Mouse (Mus musculus): ENCODE measurements around the gene Zfp872. TPM values are rescaled to one million over a fixed set of nuclear protein-coding genes. Genes with fewer than 3 reads are reported as not detected.
A peak's percentile ranks its signal among the peaks of the same experiment; 100 is the strongest.
"Not testable (repeated sequence)": the region's sequence is repeated elsewhere in the genome, so short reads cannot be mapped to it uniquely, and the experiment has no call there.

Gene Zfp872
- total RNA-seq, 2 experiments from 2014 or later, result not detected

DNA sequence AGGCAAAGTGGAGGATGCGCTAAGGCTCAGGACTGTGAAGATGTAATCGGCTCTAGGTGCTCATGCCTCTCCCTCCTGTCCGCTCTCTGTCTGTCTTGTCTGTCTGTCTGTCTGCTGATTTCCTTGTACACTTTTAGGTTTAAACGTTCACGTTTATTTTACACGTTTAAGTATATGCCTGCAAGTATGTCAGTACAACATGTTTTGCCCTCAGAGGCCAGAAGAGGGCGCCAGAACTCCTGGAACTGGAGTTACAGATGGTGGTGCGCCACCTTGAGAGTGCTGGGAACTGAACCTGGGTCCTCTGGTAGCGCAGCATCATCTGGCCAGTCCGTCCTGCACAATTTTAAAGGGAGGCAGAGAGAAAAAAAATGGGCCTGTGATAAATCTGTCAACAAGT lies 21.2 kb upstream of the Zfp872 start:
- no peak for DNase-seq
- intact Hi-C loops (cut with DNase I; ENCODE audit: low total_unique reads), result no loop called here

DNA sequence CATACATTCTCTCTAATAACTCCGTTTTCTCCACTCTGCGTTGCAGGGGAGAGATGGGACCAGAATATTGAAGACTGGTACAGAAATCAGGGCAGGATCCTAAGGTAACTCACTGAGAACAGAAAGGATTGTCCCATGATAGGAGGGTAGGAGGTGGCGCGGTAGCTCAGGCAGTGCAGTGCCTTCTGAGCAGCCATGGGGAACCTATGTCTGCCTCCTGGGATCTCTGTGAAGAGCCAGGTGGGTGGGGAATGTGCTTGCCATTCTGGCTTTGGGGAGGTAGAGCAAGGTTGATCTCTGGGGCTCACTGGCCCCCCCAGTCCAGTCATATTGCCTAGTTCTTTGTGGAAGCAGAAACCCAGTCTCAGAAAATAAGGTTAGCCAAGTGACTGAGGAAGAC lies 20.1 kb upstream of the Zfp872 start:
- intact Hi-C loops (cut with DNase I; ENCODE audit: low total_unique reads), result no loop called here

DNA sequence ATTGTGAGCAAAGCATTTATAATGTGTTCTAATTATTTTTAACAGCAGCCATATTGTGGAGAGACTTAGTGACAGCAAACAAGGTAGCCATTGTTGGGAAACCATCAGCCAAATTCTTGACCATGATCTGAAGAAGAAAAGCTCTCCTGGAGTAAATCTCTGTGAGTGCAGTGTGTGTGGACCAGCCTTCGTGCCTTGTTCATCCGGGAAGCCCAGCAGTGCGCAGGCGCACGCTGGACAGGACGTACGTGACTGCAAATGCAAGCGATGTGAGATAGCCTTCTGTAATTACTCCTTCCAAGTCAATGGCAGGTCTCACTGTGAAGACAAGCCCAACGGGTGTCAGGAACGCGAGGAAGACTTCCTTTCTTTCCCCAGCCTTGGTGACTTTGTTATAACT lies 18.6 kb upstream of the Zfp872 start:
- intact Hi-C loops (cut with DNase I; ENCODE audit: low total_unique reads), result no loop called here

More for the DNA sequence above, 20.1 kb upstream of the Zfp872 start:
- DNase-seq, result no peak

DNA sequence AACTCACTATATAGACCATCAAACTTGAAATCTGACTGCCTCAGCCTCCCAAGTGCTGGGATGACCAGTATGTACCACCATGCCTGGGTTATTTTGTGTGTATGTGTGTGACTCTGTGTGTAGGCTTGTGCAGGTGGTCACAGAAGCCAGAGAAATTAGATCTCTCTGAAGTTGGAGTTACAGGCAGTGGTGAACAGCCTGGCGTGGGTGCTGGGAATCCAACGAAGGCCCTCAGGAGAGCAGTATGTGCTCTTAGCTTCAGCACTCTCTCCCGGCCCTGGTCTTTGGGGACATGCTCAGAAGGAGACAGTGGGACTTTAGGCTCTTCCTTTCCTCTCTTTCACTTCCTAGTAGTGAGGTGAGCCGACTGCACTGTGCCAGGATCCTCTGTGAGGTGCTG lies 15.6 kb upstream of the Zfp872 start:
- intact Hi-C loops (cut with DNase I; ENCODE audit: low total_unique reads), result no loop called here
- no peak for DNase-seq

More for the DNA sequence above, 18.6 kb upstream of the Zfp872 start:
- no peak for DNase-seq

DNA sequence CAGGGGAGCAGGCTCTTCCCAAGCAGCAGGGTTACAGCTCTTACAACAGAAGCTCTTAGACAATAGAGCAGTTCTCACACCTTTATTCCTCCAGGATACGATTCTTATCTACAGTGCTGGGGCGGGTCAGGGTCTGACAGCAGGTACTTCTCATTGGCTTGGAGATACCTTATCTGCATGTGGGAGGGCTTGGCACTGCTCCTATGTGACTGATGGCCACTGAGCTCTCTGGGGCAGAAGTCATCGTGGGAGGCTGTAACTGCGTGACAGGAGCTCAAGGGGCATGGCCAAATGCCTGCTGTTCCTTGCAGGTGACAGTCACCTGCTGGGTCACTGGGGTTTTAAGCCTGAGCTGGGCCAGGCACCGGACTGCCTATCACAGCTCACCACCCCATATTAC lies 8.5 kb downstream of the Zfp872 start:
- DNase-seq, result no peak
- intact Hi-C loops (cut with DNase I; ENCODE audit: low total_unique reads), result no loop called here

DNA sequence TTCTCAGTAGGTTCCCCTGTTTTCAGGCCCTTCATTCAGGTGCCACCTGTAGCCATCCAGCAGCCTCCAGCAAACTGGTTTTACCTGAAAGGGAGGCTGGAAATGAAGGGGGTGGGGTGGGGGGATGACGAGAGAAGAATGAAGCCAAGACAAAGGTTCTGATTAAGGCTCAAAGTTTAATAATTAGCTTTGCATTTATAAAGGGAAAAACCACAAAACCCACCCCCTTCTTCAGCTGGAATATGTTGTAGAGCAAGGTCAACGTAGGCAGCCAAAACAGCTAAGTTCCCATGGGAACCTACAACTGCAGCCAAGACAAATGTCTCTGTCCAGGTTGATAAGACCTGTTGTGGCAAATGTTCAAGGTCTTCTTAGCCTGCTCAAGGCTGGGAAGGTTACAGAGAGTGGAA lies 25.9 kb downstream of the Zfp872 start:
- DNase-seq, result no peak
- intact Hi-C loops (cut with DNase I; ENCODE audit: low total_unique reads), result no loop called here

DNA sequence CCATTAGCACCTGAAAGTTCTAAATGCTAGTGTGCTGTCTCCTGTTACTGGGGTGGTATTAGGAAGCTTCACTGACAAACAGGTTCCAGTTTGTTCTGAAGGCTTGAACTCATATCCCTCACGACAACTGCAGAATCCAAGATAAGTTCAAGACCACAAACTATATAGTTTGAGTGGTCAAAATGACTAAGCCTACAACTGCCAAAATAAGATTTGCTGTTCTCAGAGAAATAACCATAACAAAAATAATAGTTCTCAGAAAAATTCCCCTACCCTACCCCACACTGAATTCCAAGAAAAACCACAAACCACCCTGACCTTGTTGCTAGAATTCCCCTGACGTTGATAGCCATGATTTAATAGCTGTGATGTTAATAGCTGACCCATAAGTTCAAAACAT lies 26.7 kb downstream of the Zfp872 start:
- no peak for DNase-seq
- intact Hi-C loops (cut with DNase I; ENCODE audit: low total_unique reads), result no loop called here

DNA sequence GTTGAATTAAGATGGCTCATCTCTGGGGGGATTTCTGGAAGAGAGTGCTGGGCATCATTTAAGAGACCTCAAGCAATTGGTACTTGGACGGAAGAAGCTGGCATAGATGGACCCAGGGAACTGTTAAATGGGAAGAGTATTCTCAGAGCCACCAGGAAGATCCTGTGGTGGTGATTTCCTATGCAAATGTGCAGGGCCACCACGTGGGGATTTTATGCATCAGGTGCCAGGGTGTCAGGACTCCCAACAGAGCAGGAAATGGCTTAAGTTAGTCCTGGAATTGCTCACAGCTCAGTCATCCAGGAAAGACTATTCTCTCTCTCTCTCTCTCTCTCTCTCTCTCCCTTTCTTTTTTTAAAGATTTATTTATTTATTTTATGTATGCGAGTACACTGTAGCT lies 28.8 kb downstream of the Zfp872 start:
- intact Hi-C loops (cut with DNase I; ENCODE audit: low total_unique reads), result no loop called here
- no peak for DNase-seq

DNA sequence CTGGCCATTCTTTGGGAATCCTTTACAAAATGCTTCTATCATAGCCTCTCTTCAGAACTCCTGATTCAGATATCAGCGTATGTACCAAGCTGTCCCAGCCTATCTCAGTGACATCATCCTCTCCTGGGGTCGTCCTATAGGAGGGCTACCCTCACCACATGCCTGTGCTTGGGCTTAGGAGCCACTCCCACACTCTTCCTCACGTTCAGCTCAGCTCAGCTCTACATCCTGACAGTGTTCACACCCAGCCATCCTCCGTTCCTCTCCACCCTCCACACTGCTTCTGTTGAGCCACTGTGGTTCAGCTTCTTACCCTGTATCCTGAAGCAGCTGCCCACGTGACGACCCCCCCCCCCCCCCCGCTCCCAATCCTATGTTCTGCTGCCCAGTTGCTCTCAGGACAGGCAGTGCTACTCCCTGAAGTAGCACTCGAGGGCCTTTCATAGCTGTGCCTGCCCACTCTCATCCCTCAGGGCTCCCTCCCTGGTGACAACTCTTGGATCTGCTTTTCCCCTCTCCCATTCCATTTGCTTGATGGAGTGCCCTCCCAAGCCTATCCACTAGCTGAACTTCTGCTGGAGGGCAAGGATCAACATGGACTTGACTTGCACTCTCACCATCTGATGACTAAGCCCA lies 30.1 kb downstream of the Zfp872 start:
- DNase-seq, result no peak
- intact Hi-C loops (cut with DNase I; ENCODE audit: low total_unique reads), result no loop called here

DNA sequence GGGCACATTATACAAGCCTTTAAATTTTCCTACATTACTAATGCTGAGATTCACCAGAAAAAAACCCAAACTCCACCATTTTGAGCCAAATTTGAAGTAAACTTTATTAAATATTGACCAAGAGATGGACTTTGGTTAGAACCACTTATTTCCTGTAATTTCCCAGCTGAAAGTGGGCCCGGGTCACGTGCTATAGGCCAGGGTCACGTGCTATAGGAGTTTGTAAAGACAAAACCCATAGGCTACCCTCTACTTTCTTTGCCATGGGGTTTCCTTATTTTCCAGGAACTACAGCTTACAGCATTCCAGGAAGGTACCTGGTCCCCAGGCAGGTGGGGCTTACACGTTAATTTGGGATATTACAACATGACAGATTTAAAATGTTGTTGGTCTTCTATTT lies 36.2 kb downstream of the Zfp872 start:
- no peak for DNase-seq
- intact Hi-C loops (cut with DNase I; ENCODE audit: low total_unique reads), result no loop called here

DNA sequence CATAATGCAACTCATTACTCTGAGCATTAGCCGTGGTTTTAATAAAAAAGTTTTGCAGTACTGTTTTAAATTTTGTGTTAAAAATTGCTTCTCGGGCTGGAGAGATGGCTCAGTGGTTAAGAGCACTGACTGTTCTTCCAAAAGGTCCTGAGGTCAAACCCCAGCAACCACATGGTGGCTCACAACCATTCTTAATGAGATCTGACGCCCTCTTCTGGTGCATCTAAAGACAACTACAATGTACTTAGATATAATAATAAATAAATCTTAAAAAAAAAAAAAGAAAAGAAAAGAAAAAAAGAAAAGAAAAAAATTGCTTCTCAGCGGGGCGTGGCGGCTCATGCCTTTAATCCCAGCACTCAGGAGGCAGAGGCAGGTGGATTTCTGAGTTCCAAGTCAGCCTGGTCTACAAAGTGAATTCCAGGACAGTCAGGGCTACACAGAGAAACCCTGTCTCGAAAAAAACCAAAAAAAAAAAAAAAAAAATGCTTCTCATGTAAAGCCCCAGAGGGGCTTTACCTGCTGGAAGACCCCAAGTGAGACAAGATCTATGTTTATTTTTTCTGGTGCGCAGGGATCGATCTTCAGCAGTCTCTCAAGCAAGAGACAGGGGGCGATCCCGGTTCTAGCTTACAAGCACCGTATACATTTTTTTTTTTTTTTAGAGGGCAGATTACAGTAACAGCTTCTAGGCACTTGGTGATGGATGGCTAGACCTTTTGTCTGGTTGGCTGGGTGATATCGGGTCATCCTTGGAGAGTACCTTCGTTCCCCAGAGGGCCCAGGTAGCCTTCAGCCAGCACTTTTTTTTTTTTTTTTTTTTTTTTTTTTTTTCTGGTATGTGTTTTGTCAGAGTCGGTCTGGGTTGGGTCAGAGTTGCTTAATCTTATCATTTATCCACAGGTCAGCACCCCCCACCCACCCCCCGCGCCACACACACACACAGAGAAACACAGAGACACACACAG lies 36.9 kb downstream of the Zfp872 start:
- DNase-seq, result no peak
- intact Hi-C loops (cut with DNase I; ENCODE audit: low total_unique reads), result no loop called here

DNA sequence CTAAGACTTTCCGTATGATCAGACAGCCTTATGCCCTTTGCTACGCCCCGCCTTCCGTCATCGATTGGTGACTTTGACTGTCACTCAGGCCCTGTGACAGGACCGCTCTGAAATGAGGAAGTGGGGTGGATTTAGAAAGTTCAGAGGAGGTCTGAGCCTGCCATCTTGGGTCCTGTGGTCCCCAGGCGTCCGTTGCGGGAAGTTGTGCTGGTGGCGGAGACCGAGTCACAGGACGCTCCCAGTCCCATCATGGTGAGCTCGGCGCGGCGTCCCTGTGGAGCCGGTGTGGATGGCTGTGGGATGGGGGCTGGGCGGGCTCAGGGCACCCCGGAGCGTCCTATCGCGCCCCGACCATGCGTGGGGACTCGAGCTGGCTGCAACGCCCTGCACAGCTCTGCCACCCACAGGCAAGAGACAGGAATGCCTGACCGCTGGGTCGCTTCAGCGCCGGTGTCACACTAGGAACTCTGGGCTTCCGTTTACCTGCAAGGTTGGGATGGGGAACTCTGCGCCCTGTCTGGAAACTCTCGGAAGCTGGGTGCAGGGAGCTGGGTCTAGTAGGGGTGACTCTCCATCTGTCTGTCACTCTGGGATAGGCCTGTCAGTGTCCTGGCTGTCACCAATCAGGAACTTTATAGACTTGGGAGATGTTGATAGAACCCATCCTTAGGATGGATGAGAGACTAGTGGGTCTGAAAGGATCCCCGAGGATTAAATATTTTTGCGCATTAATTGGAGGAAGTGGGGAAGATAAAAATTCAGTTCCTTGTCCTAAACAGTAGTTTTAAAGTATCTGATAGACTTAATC lies 37.9 kb downstream of the Zfp872 start, which contains the start of gene Zfp809:
Gene Zfp809, plus strand, starts transcription at position 134 of the 808 bp plus-strand sequence.
- intact Hi-C loops (cut with DNase I; ENCODE audit: low total_unique reads), result no loop called here
- DNase-seq, result peak; percentile 99

DNA sequence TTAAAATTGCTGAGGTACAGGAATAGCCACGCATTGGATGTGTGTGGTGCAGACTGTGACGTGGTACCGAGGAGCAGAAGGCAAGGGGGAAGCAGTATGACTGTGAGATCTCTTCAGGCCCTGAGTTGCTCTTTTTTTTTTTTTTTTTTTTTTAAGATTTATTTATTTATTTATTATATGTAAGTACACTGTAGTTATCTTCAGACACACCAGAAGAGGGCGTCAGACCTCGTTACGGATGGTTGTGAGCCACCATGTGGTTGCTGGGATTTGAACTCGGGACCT lies 38.4 kb downstream of the Zfp872 start:
- DNase-seq; intact Hi-C loops (cut with DNase I; ENCODE audit: low total_unique reads): not testable (repeated sequence)

DNA sequence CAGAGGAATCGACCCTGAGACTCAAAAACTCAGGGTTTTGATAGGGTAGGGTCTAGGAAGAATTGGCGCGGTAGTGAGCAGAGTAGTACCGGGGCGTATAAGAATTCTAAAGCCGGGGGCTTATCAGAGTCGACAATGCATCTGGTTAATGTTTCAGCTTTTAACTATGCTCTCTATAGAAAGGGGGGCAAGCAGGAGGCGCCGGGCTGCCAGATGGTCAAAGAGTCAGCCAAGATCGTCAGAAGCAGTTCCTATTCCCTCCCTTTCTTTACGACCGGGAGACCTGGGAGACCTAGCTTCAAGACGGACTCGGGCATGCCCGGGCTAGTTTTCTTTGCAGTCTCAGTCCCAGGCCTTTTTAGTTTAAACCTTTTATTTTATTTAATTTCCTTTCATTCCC lies 39.0 kb downstream of the Zfp872 start:
- DNase-seq, result peak; percentile 38
- intact Hi-C loops (cut with DNase I; ENCODE audit: low total_unique reads), result no loop called here

DNA sequence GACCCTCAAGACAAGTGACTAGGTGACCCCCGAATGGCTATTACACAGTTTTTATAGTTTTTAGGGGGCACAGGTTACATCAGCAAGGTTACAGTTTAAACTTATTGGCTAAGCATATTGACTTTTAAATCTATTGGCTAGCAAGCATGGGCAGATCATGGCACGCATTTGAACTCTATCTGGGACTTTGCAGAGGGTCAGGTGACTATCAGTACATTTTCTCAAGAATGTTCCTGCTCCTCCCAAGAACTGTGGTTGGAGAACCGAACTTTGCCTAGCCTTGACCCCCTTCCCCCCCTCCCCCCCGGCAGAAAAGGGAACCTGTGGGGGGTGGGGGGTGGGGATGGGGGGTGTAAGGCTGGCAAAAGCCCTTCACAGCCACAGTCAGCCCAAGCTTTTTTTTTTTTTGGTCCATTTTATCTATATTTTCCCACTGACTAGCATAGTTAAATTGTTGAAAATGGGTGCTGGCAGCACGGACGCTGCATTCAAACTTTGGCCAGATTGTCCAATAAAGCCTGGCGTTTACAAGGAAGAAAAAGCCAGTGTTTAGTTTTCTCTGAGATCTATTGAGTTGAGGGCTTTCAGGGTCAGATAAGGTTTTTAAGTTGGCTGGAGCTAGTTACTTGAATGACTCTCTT lies 41.6 kb downstream of the Zfp872 start:
- intact Hi-C loops (cut with DNase I; ENCODE audit: low total_unique reads), result loop anchor here (10.0 kb wide), 1 partner anchor 85 kb away; no protein-coding TSS in a partner anchor
- no peak for DNase-seq

DNA sequence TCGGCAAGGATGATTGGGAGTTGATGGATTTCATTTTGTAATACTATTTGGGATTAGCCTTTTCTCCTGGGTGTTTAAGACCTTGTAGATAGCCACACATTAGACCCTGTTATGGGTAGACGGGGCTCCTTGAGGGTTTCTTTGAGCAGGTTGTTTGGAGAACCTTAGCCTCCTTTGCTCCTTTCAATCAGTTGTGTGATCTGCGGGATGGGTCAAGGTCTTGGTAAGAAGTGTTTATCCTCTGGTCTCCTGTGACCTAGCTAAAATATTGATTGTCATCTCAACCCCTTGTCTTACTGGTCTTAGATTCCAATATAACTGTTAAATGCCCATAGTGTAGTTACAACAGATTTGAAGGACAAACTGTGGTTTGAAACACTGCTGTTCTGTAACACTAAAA lies 42.2 kb downstream of the Zfp872 start:
- intact Hi-C loops (cut with DNase I; ENCODE audit: low total_unique reads), result loop anchor here (10.0 kb wide), 1 partner anchor 85 kb away; no protein-coding TSS in a partner anchor
- DNase-seq, result no peak

DNA sequence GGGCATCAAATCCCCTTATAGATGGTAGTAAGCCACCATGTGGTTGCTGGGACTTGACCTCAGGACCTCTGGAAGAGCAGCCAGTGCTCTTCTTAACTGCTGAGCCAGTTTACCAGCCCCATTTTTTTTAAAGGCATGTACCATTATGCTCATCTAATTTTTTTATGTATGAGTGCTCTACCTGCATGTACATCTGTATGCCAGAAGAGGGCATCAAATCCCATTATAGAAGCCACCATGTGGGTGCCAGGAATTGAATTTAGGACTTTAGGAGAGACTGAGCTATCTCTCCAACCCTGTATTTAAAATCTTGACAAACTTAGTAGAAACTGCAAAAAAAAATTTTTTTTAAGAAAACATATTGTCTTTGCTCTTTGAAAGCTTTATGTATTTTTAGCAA lies 42.7 kb downstream of the Zfp872 start:
- intact Hi-C loops (cut with DNase I; ENCODE audit: low total_unique reads), result loop anchor here (10.0 kb wide), 1 partner anchor 84 kb away; no protein-coding TSS in a partner anchor
- no peak for DNase-seq

DNA sequence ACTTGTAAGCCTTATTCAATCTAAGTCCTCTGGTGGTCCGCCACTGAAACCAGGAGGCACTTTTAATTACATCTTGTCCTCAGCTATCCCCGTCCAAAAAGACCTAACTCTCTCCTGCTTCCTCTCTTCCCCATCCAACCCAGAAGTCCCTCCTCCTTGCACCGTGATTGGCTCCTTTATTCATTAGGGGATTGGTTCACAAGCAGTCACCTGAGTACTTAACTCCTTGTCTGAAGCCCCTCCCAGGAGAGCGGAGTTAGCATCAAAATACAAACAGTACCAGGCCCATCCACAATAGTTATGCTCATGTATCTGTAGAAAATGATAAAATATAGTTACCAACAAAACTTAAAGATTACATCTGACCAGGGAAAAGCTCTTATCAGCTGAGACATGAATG lies 52.1 kb downstream of the Zfp872 start:
- intact Hi-C loops (cut with DNase I; ENCODE audit: low total_unique reads), result no loop called here
- DNase-seq, result no peak

DNA sequence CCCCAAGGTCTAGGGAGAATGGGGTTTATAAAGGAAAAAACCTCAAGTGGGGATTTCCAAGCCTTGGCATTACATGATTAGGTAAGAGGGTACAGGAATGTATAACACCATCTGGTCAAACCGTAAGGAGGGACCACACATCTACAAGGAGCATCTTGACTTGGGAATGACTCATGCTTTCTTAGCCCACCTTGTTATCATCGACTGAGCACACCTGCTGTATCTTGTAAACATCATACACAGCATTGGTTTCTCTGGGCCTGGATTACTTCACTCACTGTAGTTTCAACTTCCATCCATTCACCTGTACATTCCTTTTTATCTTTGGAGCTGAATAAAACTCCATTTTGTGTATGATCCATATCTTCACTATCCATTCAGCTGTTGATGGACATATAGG lies 56.4 kb downstream of the Zfp872 start:
- no peak for DNase-seq
- intact Hi-C loops (cut with DNase I; ENCODE audit: low total_unique reads), result no loop called here

Measured in gastrocnemius, postnatal 14 days (tissue).